Mouse (Mus musculus) bone marrow, adult 2 months (tissue): Measurements from ENCODE around the gene Gcsh.

Source experiments
- CTCF ChIP-seq: fragments of 200-500 bp; IDR thresholded peaks from 2 replicates; pipeline ENCODE4 v1.5.1; 2011; ENCODE audit warnings: low read length, control low read depth; ENCODE audit not compliant: control insufficient read depth, insufficient read depth
- POLR2A ChIP-seq: fragments of 200-500 bp; IDR thresholded peaks from 2 replicates; pipeline ENCODE4 v1.6.1; 2011; ENCODE audit warnings: low read depth, mild to moderate bottlenecking, control low read depth, low read length, borderline replicate concordance; ENCODE audit not compliant: control insufficient read depth

GRCm38 (mm10) chr8:117017006-117017405 is 23.7 kb upstream of the Gcsh start:
- TF ChIP-seq CTCF (no peak), POLR2A (no peak)
